Mouse (Mus musculus): ENCODE measurements around the gene Ccdc141.

GRCm38 (mm10) chr2:77059596-77059995, 110.8 kb downstream of the Ccdc141 start:
- TF ChIP-seq CTCF (IDR thresholded peaks at IDR 0.05; ENCODE audit: low read depth) (no peak), EP300 (IDR thresholded peaks at IDR 0.05; ENCODE audit: low read depth) (no peak)
